Mouse (Mus musculus): ENCODE measurements around the gene Gm5475.

GRCm38 (mm10) chr15:100402798-100403197 lies 19.1 kb upstream of the Gm5475 start:
- no peak for TF ChIP-seq ETS1 (conservative IDR thresholded peaks at IDR 0.05; ENCODE audit: low read depth, low read length)
- no peak for TF ChIP-seq NELFE (IDR thresholded peaks at IDR 0.05; ENCODE audit: low read depth, low read length)
- TF ChIP-seq POLR2A (IDR thresholded peaks at IDR 0.05; ENCODE audit: low read depth, low read length), result no peak
- TF ChIP-seq CTCF (conservative IDR thresholded peaks at IDR 0.05 in 1 of 2, IDR thresholded peaks at IDR 0.05 in 1 of 2; ENCODE audit: low read depth in 2 of 2, low read length in 2 of 2), result no peak
- TF ChIP-seq EP300 (IDR thresholded peaks at IDR 0.05; ENCODE audit: low read length), result no peak
- no peak for TF ChIP-seq CHD1 (IDR thresholded peaks at IDR 0.05; ENCODE audit: low read depth, low read length)
- TF ChIP-seq MAFK (IDR thresholded peaks at IDR 0.05; ENCODE audit: insufficient replicate concordance, low read length), result no peak
- TF ChIP-seq IRF4 (IDR thresholded peaks at IDR 0.05; ENCODE audit: low read depth, low read length), result no peak
- no peak for TF ChIP-seq MAZ (IDR thresholded peaks at IDR 0.05; ENCODE audit: low read depth, low read length)
- TF ChIP-seq RCOR1 (conservative IDR thresholded peaks at IDR 0.05; ENCODE audit: low read depth, low read length), result no peak
- no peak for TF ChIP-seq ZMIZ1 (IDR thresholded peaks at IDR 0.05; ENCODE audit: low read depth, low read length)
